Mouse (Mus musculus): ENCODE data around the gene Tenm2. TPM values are rescaled to one million over a fixed set of nuclear protein-coding genes. Genes with fewer than 3 reads are reported as not detected.

Tenm2 gene
- total and polyA plus RNA-seq, 3 experiments: not detected

DNA sequence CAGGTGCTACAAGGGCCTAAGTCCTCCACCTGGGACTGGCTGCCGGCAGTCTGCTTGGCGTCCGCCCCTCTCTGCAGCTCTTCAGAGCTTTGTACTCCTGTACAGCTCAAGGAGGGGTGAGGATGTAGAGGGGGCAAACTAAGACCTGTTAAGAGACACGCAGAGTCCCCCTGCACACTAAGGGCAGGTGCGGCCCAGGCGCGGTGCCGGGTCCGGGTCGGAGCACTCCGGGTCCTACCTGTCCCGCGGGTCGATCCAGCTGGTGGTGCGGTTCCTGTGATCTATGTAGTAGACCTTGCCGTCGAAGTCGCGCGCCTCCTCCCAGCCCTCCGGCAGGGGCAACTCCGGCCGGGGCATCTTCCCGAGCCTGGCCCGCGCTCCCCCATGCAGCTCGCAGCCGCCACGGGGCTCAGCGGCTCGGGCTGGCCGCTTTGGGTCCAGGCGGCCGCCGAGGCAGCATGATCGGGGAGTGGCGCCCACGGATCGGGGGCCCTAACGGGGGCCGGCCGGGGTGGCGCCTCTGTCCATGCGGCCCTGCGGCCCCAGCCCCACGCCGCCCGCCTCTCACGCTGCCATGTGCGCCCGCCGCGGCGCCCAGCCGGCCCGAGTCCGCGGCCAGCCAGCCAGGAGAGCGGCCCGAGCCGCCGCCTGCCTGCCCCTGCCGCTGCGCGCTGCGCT is 1255.9 kb downstream of the Tenm2 start:
- H3K4me3 ChIP-seq (replicated peaks in 1 of 3; ENCODE audit: low read depth in 2 of 3, low read length in 2 of 3, poor library complexity in 1 of 3): no peak overlapping the region
- H3K27me3 ChIP-seq (replicated peaks): no peaks in the 10 kb centered on the region
- in situ Hi-C loops (cut with MboI; ENCODE audit: low pct_ligation_motif_present, low pct_unique_long_range_greater_than_20kb, low sequenced_read_pairs): loop anchor here (25.0 kb wide), 1 partner anchor 293 kb away; no protein-coding TSS in a partner anchor
- H3K27ac ChIP-seq (ENCODE audit: insufficient read depth, low read depth): no peak overlapping the region
- no peak overlapping the region for H3K4me2 ChIP-seq (ENCODE audit: insufficient read depth, low read depth, poor library complexity, severe bottlenecking)
- DNase-seq (ENCODE audit: extremely low read depth): no peak
- no peak for TF ChIP-seq HCFC1 (IDR thresholded peaks at IDR 0.05; ENCODE audit: low read depth, low read length)
- TF ChIP-seq ZMIZ1 (IDR thresholded peaks at IDR 0.05; ENCODE audit: low read depth, low read length): no peak
- TF ChIP-seq JUND (conservative IDR thresholded peaks at IDR 0.05; ENCODE audit: low read depth, low read length): no peak
- TF ChIP-seq PAX5 (IDR thresholded peaks at IDR 0.05; ENCODE audit: low read length): no peak
- no peak for TF ChIP-seq ELF1 (IDR thresholded peaks at IDR 0.05; ENCODE audit: low read depth, low read length)
- TF ChIP-seq UBTF (IDR thresholded peaks at IDR 0.05; ENCODE audit: low read depth, low read length): no peak
- no peak for TF ChIP-seq GABPA (IDR thresholded peaks at IDR 0.05; ENCODE audit: insufficient replicate concordance, low read depth, low read length)
- H3K36me3 ChIP-seq (replicated peaks in 1 of 2; ENCODE audit: control insufficient read depth in 1 of 2, insufficient read depth in 1 of 2, low read length in 1 of 2): no peaks in the 10 kb centered on the region
- H3K4me1 ChIP-seq (ENCODE audit: control insufficient read depth in 1 of 2, insufficient read depth in 2 of 2): peaks cover 0 to 3% of the 10 kb centered on the region in 2 experiments; a peak in 1 of 4 replicates
- H3K9ac ChIP-seq (ENCODE audit: insufficient read depth, low read depth): no peak overlapping the region
- peaks cover 4% of the 10 kb centered on the region for H3K9me3 ChIP-seq (replicated peaks; ENCODE audit: low read length)
- H3K79me2 ChIP-seq (replicated peaks; ENCODE audit: control insufficient read depth, extremely low read depth, insufficient read depth, poor library complexity, severe bottlenecking): no peaks in the 10 kb centered on the region
- dilution Hi-C loops (cut with MboI; ENCODE audit: extremely low pct_ligation_motif_present, extremely low pct_unique_long_range_greater_than_20kb, low sequenced_read_pairs): no loop called here

GRCm38 (mm10) chr11:35979266-35979732 is 1256.5 kb downstream of the Tenm2 start:
- dilution Hi-C loops (cut with MboI; ENCODE audit: extremely low pct_ligation_motif_present, extremely low pct_unique_long_range_greater_than_20kb, low sequenced_read_pairs) (no loop called here), in situ Hi-C loops (cut with MboI; ENCODE audit: low pct_ligation_motif_present, low pct_unique_long_range_greater_than_20kb, low sequenced_read_pairs) (loop anchor here (25.0 kb wide), 1 partner anchor 292 kb away; no protein-coding TSS in a partner anchor)
- Histone ChIP-seq H3K9me3 (replicated peaks; ENCODE audit: low read length) (peaks cover 4% of the 10 kb centered on the region), H3K9ac (ENCODE audit: insufficient read depth, low read depth) (no peak overlapping the region), H3K36me3 (replicated peaks in 1 of 2; ENCODE audit: control insufficient read depth in 1 of 2, insufficient read depth in 1 of 2, low read length in 1 of 2) (no peaks in the 10 kb centered on the region), H3K4me3 (replicated peaks in 1 of 3; ENCODE audit: low read depth in 2 of 3, low read length in 2 of 3, poor library complexity in 1 of 3) (no peak overlapping the region), H3K27ac (ENCODE audit: insufficient read depth, low read depth) (no peak overlapping the region), H3K79me2 (replicated peaks; ENCODE audit: control insufficient read depth, extremely low read depth, insufficient read depth, poor library complexity, severe bottlenecking) (no peaks in the 10 kb centered on the region), H3K4me1 (ENCODE audit: control insufficient read depth in 1 of 2, insufficient read depth in 2 of 2) (peaks cover 0 to 8% of the 10 kb centered on the region in 2 experiments; a peak in 1 of 4 replicates), H3K27me3 (replicated peaks) (no peaks in the 10 kb centered on the region), H3K4me2 (ENCODE audit: insufficient read depth, low read depth, poor library complexity, severe bottlenecking) (no peak overlapping the region)
- TF ChIP-seq MAZ (IDR thresholded peaks at IDR 0.05; ENCODE audit: low read depth, low read length) (no peak), NRF1 (IDR thresholded peaks at IDR 0.05; ENCODE audit: low read depth, low read length) (no peak), POLR2AphosphoS2 (IDR thresholded peaks at IDR 0.05; ENCODE audit: low read depth, low read length) (no peak), EP300 (IDR thresholded peaks at IDR 0.05; ENCODE audit: low read length) (no peak), MYC (IDR thresholded peaks at IDR 0.05; ENCODE audit: low read depth, low read length) (no peak), CHD1 (IDR thresholded peaks at IDR 0.05; ENCODE audit: low read depth, low read length) (no peak), JUN (IDR thresholded peaks at IDR 0.05; ENCODE audit: insufficient read depth, low read depth, low read length) (no peak), RAD21 (IDR thresholded peaks at IDR 0.05; ENCODE audit: low read depth, low read length) (no peak)
- DNase-seq (ENCODE audit: extremely low read depth): no peak
